In the genomic region with DNA sequence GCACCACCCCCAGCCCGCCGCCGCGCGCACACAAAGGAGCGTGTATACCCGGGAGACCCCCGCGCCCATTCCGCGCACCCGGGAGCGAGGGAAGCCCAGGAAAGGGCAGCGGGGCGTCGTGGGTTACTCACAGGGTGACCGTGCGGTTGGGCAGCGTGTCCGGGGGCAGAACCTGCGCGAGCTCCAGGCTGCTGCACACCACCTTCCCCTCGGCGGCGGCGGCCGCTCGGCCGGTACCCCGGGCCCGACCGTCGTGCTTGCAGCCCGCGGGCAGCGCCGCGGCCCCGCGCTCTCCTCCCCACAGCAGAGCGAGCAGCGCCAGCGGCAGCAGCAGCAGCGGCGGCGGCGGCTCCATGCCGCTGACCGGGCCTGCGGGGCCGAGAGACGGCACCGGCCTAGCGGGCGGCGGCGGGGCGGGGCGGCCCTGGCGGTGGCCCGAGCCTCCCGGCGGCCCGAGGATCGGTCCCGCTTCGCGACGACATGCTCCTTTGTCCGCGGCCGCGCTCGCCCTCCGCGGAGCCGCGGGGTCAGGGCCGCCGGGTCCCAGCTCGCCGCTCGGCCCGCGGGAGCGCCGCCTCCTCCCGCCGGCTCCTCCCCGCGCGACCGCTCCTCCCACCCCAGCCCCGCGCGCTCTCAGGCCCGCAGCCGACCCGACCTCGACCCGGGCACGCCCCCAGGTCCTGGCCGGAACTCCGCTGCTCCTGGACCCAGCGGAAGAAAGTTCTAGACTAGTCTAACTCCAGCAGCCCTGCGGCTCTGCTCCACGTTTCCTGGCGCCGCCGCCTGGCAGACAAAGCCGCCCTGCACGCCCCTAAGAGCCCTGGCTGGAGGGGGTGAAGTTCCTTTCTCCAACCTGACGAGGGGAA, we compare ENCODE assay signal across 7 mouse cellular contexts. TPM values are rescaled to one million over a fixed set of nuclear protein-coding genes. Genes with fewer than 3 reads are reported as not detected.
DNase-seq lines count a peak whose midpoint lies in the region; TF ChIP-seq lines count a peak whose summit lies in the region.

TSS of gene Adgra3 (minus strand) at position 586 of the 866 bp plus-strand sequence.

- intact Hi-C loops in gastrocnemius, postnatal 14 days (cut with DNase I; ENCODE audit: low total_unique reads): no loop called here
- intact Hi-C loops in left cerebral cortex, postnatal 4 days (cut with DNase I): loop anchor here (10.0 kb wide), 1 partner anchor 156 kb away; no protein-coding TSS in a partner anchor

- peaks cover 4% of the 10 kb centered on the region for H3K27me3 ChIP-seq in midbrain, embryonic 10.5 days (ENCODE audit: low read depth, poor library complexity, severe bottlenecking)
- peaks cover 12% of the 10 kb centered on the region for H3K27me3 ChIP-seq in spleen, adult 2 months (ENCODE audit: control insufficient read depth, insufficient read depth, low read length)

- under 1% methylated on average over 112 of the region's 113 CpGs for WGBS in midbrain, embryonic 10.5 days
- 2% methylated on average over 106 of the region's 113 CpGs for WGBS in spleen, adult 2 months

- DNase-seq in adrenal gland, postnatal 14 days: peak; percentile 92
- DNase-seq in embryo, embryonic 10.5 days (ENCODE audit: low spot score): peak; percentile 82
- DNase-seq in gastrocnemius, postnatal 14 days: peak; percentile 86
- DNase-seq in induced T-regulatory cell, adult 2 months (ENCODE audit: low read depth): peak; percentile 7
- peak; percentile 59 for DNase-seq in left cerebral cortex, postnatal 4 days
- DNase-seq in midbrain, embryonic 10.5 days (ENCODE audit: low spot score): peak; percentile 86
- peak in 1 of 2 experiments; percentile 22 for DNase-seq in spleen, adult 2 months (ENCODE audit: low read depth in 1 of 2, low spot score in 2 of 2)

- peak within 1 kb of the TSS; percentile 99 for H3K27ac ChIP-seq in midbrain, embryonic 10.5 days (replicated peaks)
- H3K27ac ChIP-seq in spleen, adult 2 months (ENCODE audit: insufficient read depth, low read length): no peak within 1 kb of the TSS; the same call in 1 of the 2 replicates

- peaks cover 38% of the 10 kb centered on the region for H3K4me1 ChIP-seq in midbrain, embryonic 10.5 days
- H3K4me1 ChIP-seq in spleen, adult 2 months (ENCODE audit: control insufficient read depth, insufficient read depth, insufficient read length): peaks cover 3% of the 10 kb centered on the region

- no peak for TF ChIP-seq CTCF in spleen, adult 2 months (IDR thresholded peaks at IDR 0.05; ENCODE audit: extremely low read depth, insufficient read depth, insufficient read length, insufficient replicate concordance)

- no peaks in the 10 kb centered on the region for H3K9me3 ChIP-seq in midbrain, embryonic 10.5 days (replicated peaks)

- H3K36me3 ChIP-seq in midbrain, embryonic 10.5 days: 0 out of 2 replicates have a peak, but pooled peaks cover 4% of the 10 kb centered on the region
- no peaks in the 10 kb centered on the region for H3K36me3 ChIP-seq in spleen, adult 2 months (ENCODE audit: control insufficient read depth, insufficient read depth, low read length)

- no peak for TF ChIP-seq POLR2A in spleen, adult 2 months (IDR thresholded peaks at IDR 0.05; ENCODE audit: low read depth, low read length)

- H3K4me3 ChIP-seq in midbrain, embryonic 10.5 days: peak within 1 kb of the TSS; percentile 91
- peak within 1 kb of the TSS; percentile 57 for H3K4me3 ChIP-seq in spleen, adult 2 months (ENCODE audit: extremely low read depth, insufficient read depth, insufficient read length)

RNA-seq across cellular contexts. Expression of gene Adgra3, which starts in this region (rescaled TPM):
- total RNA-seq in adrenal gland, postnatal 14 days (2021): 31.3 and 43.3 TPM in 2 replicates
- 10 to 100 TPM; 13.5 to 23.2 TPM for total RNA-seq in gastrocnemius, postnatal 14 days (2021)
- total RNA-seq in left cerebral cortex, postnatal 4 days (2021): 10 to 100 TPM; 50.5 to 53.3 TPM
- 37.1 and 38.6 TPM in 2 replicates for polyA plus RNA-seq in midbrain, embryonic 10.5 days (2016; fragmentation: Nextera tagmentation; extraction: Ambion mirVana)
- polyA plus RNA-seq in spleen, adult 2 months (2012; rRNA removed): 5.8 and 9.2 TPM in 2 replicates
